Mouse (Mus musculus) neural tube, embryonic 12.5 days (tissue): Measurements from ENCODE around the gene Prkaa2. TPM values are rescaled to one million over a fixed set of nuclear protein-coding genes. Genes with fewer than 3 reads are reported as not detected.

Source experiments
- ATAC-seq: fragments of 200-750 bp; cut with Nextera tagmentation; 2 replicates; pipeline ENCODE4 v1.8.0; 2017; ENCODE audit warnings: low read depth, mild to moderate bottlenecking, moderate TSS enrichment, moderate library complexity; ENCODE audit not compliant: low FRiP score
- H3K27ac ChIP-seq: fragments of 300-500 bp; sonication (generic); 2 replicates; pipeline ENCODE4 v1.5.1; 2016
- H3K27me3 ChIP-seq: fragments of 300-500 bp; sonication (generic); replicated peaks from 2 replicates; pipeline ENCODE4 v1.6.1; 2016; ENCODE audit warnings: mild to moderate bottlenecking
- H3K36me3 ChIP-seq: fragments of 300-500 bp; sonication (generic); 2 replicates; pipeline ENCODE4 v1.6.1; 2016; ENCODE audit warnings: mild to moderate bottlenecking
- H3K4me1 ChIP-seq: fragments of 300-500 bp; sonication (generic); 2 replicates; pipeline ENCODE4 v1.6.1; 2016
- H3K4me2 ChIP-seq: fragments of 300-500 bp; sonication (generic); replicated peaks from 2 replicates; pipeline ENCODE4 v1.6.1; 2016; ENCODE audit warnings: mild to moderate bottlenecking
- H3K4me3 ChIP-seq: fragments of 300-500 bp; sonication (generic); 2 replicates; pipeline ENCODE4 v1.5.1; 2016
- H3K9ac ChIP-seq: fragments of 300-500 bp; sonication (generic); 2 replicates; pipeline ENCODE4 v1.6.1; 2016; ENCODE audit warnings: mild to moderate bottlenecking
- H3K9me3 ChIP-seq: fragments of 300-500 bp; sonication (generic); 2 replicates; pipeline ENCODE4 v1.6.1; 2016; ENCODE audit warnings: mild to moderate bottlenecking
- WGBS: fragments of 180-500 bp; shearing (Covaris S2); methylation state at CpG from one replicate; pipeline ENCODE4 v1.1.7; 2016; 5-methylcytosine and 5-hydroxymethylcytosine counted together
- polyA plus RNA-seq: library from polyadenylated mRNA; unstranded; fragments of >200 nt; fragmentation: Nextera tagmentation; extraction: Ambion mirVana; gene quantifications from 2 replicates; pipeline ENCODE4 v1.2.1, GENCODE M21; 2016

The Prkaa2 gene
- polyA plus RNA-seq, 1 experiment from 2014 or later: 6.8 TPM

GRCm38 (mm10) chr4:105001736-105002135, 108.0 kb downstream of the Prkaa2 start:
- Histone ChIP-seq H3K9ac (no peak overlapping the region), H3K4me1 (no peaks in the 10 kb centered on the region), H3K4me2 (no peak overlapping the region), H3K27ac (no peak overlapping the region), H3K27me3 (no peaks in the 10 kb centered on the region), H3K9me3 (no peaks in the 10 kb centered on the region), H3K4me3 (no peak overlapping the region), H3K36me3 (no peaks in the 10 kb centered on the region)
- 59% methylated on average over 1 of the region's 1 CpGs for WGBS
- no peak for ATAC-seq

- no peaks in the 10 kb centered on the region for H3K36me3 ChIP-seq
- no peak overlapping the region for H3K4me3 ChIP-seq
- H3K9me3 ChIP-seq: no peaks in the 10 kb centered on the region
- H3K27me3 ChIP-seq: no peaks in the 10 kb centered on the region
- no peak overlapping the region for H3K4me2 ChIP-seq
- no peak overlapping the region for H3K27ac ChIP-seq
- H3K9ac ChIP-seq: no peak overlapping the region
- H3K4me1 ChIP-seq: no peaks in the 10 kb centered on the region
- ATAC-seq: no peak
- 85% methylated on average over 5 of the region's 5 CpGs for WGBS
Measured at GRCm38 (mm10) chr4:104999702-105000101, 110.0 kb downstream of the Prkaa2 start.

- no peak overlapping the region for H3K4me2 ChIP-seq
- H3K27me3 ChIP-seq: no peaks in the 10 kb centered on the region
- H3K9me3 ChIP-seq: no peaks in the 10 kb centered on the region
- H3K36me3 ChIP-seq: no peaks in the 10 kb centered on the region
- H3K27ac ChIP-seq: no peak overlapping the region
- H3K9ac ChIP-seq: no peak overlapping the region
- H3K4me3 ChIP-seq: no peak overlapping the region
- WGBS: 93% methylated on average over 10 of the region's 10 CpGs
- no peak for ATAC-seq
- no peaks in the 10 kb centered on the region for H3K4me1 ChIP-seq
Measured at GRCm38 (mm10) chr4:104993140-104993874, 116.4 kb downstream of the Prkaa2 start.

GRCm38 (mm10) chr4:104992271-104992670, 117.4 kb downstream of the Prkaa2 start:
- Histone ChIP-seq H3K36me3 (no peaks in the 10 kb centered on the region), H3K4me1 (no peaks in the 10 kb centered on the region), H3K27ac (no peak overlapping the region), H3K4me2 (no peak overlapping the region), H3K9ac (no peak overlapping the region), H3K4me3 (no peak overlapping the region), H3K9me3 (no peaks in the 10 kb centered on the region), H3K27me3 (no peaks in the 10 kb centered on the region)
- no peak for ATAC-seq
- WGBS: 78% methylated on average over 3 of the region's 3 CpGs

GRCm38 (mm10) chr4:104990686-104991085, 119.0 kb downstream of the Prkaa2 start:
- Histone ChIP-seq H3K27ac (no peak overlapping the region), H3K4me2 (no peak overlapping the region), H3K27me3 (no peaks in the 10 kb centered on the region), H3K4me1 (no peaks in the 10 kb centered on the region), H3K36me3 (no peaks in the 10 kb centered on the region), H3K4me3 (no peak overlapping the region), H3K9ac (no peak overlapping the region), H3K9me3 (no peaks in the 10 kb centered on the region)
- 91% methylated on average over 3 of the region's 3 CpGs for WGBS
- no peak for ATAC-seq

- WGBS: 85% methylated on average over 6 of the region's 6 CpGs
- Histone ChIP-seq H3K27ac (no peak overlapping the region), H3K27me3 (no peaks in the 10 kb centered on the region), H3K36me3 (no peaks in the 10 kb centered on the region), H3K9ac (no peak overlapping the region), H3K9me3 (no peaks in the 10 kb centered on the region), H3K4me2 (no peak overlapping the region), H3K4me3 (no peak overlapping the region), H3K4me1 (no peaks in the 10 kb centered on the region)
- no peak for ATAC-seq
Measured at GRCm38 (mm10) chr4:104990016-104990415, 119.7 kb downstream of the Prkaa2 start.

- H3K4me3 ChIP-seq: no peak overlapping the region
- H3K27ac ChIP-seq: no peak overlapping the region
- no peaks in the 10 kb centered on the region for H3K4me1 ChIP-seq
- no peaks in the 10 kb centered on the region for H3K9me3 ChIP-seq
- no peaks in the 10 kb centered on the region for H3K36me3 ChIP-seq
- H3K27me3 ChIP-seq: no peaks in the 10 kb centered on the region
- H3K9ac ChIP-seq: no peak overlapping the region
- 94% methylated on average over 7 of the region's 7 CpGs for WGBS
- ATAC-seq: no peak
- H3K4me2 ChIP-seq: no peak overlapping the region
Measured at GRCm38 (mm10) chr4:104988709-104989108, 121.0 kb downstream of the Prkaa2 start.

GRCm38 (mm10) chr4:104988102-104988501, 121.6 kb downstream of the Prkaa2 start:
- Histone ChIP-seq H3K9ac (no peak overlapping the region), H3K27me3 (no peaks in the 10 kb centered on the region), H3K9me3 (no peaks in the 10 kb centered on the region), H3K4me2 (no peak overlapping the region), H3K4me3 (no peak overlapping the region), H3K27ac (no peak overlapping the region), H3K36me3 (no peaks in the 10 kb centered on the region), H3K4me1 (no peaks in the 10 kb centered on the region)
- 91% methylated on average over 5 of the region's 5 CpGs for WGBS
- ATAC-seq: no peak

GRCm38 (mm10) chr4:104987631-104988030, 122.1 kb downstream of the Prkaa2 start:
- ATAC-seq: no peak
- Histone ChIP-seq H3K27me3 (no peaks in the 10 kb centered on the region), H3K4me2 (no peak overlapping the region), H3K4me3 (no peak overlapping the region), H3K36me3 (no peaks in the 10 kb centered on the region), H3K9ac (no peak overlapping the region), H3K9me3 (no peaks in the 10 kb centered on the region), H3K4me1 (no peaks in the 10 kb centered on the region), H3K27ac (no peak overlapping the region)
- 82% methylated on average over 7 of the region's 7 CpGs for WGBS

- Histone ChIP-seq H3K27me3 (no peaks in the 10 kb centered on the region), H3K4me2 (no peak overlapping the region), H3K4me1 (no peaks in the 10 kb centered on the region), H3K36me3 (no peaks in the 10 kb centered on the region), H3K9ac (no peak overlapping the region), H3K27ac (no peak overlapping the region), H3K4me3 (no peak overlapping the region), H3K9me3 (no peaks in the 10 kb centered on the region)
- no peak for ATAC-seq
- 88% methylated on average over 5 of the region's 5 CpGs for whole genome bisulfite sequencing
Measured at GRCm38 (mm10) chr4:104985960-104986632, 123.6 kb downstream of the Prkaa2 start.
